Mouse (Mus musculus) embryonic fibroblast, embryonic 13.5 days (primary cell): Measurements from ENCODE around the gene Ddx39. TPM values are rescaled to one million over a fixed set of nuclear protein-coding genes. Genes with fewer than 3 reads are reported as not detected.

ENCODE experiments used
- H3K27ac ChIP-seq: 2 replicates; pipeline ENCODE4 v1.5.1; 2012; ENCODE audit warnings: low read length, control low read depth, inconsistent platforms; ENCODE audit not compliant: insufficient read depth
- H3K4me1 ChIP-seq: 2 replicates; pipeline ENCODE4 v1.6.1; 2011; ENCODE audit warnings: low read length; ENCODE audit not compliant: control insufficient read depth, insufficient read depth
- H3K4me3 ChIP-seq: 2 replicates; pipeline ENCODE4 v1.5.1; 2011; ENCODE audit warnings: mild to moderate bottlenecking, control low read depth, low read length; ENCODE audit not compliant: insufficient read depth
- CTCF ChIP-seq: IDR thresholded peaks from 2 replicates; pipeline ENCODE4 v1.5.1; 2011; ENCODE audit warnings: mild to moderate bottlenecking, control low read depth, low read length, moderate library complexity, borderline replicate concordance; ENCODE audit not compliant: insufficient read depth
- POLR2A ChIP-seq: IDR thresholded peaks from 2 replicates; pipeline ENCODE4 v1.6.1; 2011; ENCODE audit warnings: low read depth, mild to moderate bottlenecking, control low read depth, low read length, moderate library complexity
- polyA plus RNA-seq: library from polyadenylated mRNA; stranded (reverse); fragments of >200 nt; gene quantifications from 2 replicates; pipeline ENCODE4 v1.2.4, GENCODE M21; 2011; ENCODE audit warnings: low read depth; ENCODE audit not compliant: missing spikeins, insufficient read length

The Ddx39 gene
- polyA plus RNA-seq = 64.2 and 70.2 TPM in 2 replicates

- TF ChIP-seq CTCF (no peak), POLR2A (peak; percentile 74)
- Histone ChIP-seq H3K4me3 (peak within 1 kb of the TSS; percentile 97), H3K4me1 (no peaks in the 10 kb centered on the region), H3K27ac (peak within 1 kb of the TSS; percentile 96)
Observed at GRCm38 (mm10) chr8:83715031-83715690, at the start of gene Ddx39. Gene Ddx39, plus strand, starts transcription at chr8:83715177.

- H3K27ac ChIP-seq = peak within 1 kb of the TSS; percentile 45
- peaks cover 4% of the 10 kb centered on the region for H3K4me1 ChIP-seq
- no peak within 1 kb of the TSS for H3K4me3 ChIP-seq
- no peak for TF ChIP-seq POLR2A
Observed at GRCm38 (mm10) chr8:83665969-83666865, 48.8 kb upstream of the Ddx39 start, which contains the start of gene Ptger1. Gene Ptger1, plus strand, starts transcription at chr8:83666678.

- TF ChIP-seq CTCF (no peak), POLR2A (peak; percentile 33; the same call in 1 of the 2 replicates)
- peak overlapping the region; percentile 39 for H3K27ac ChIP-seq
- H3K4me1 ChIP-seq = peaks cover 4% of the 10 kb centered on the region
- H3K4me3 ChIP-seq = no peak overlapping the region
Observed at GRCm38 (mm10) chr8:83666866-83667234, 48.1 kb upstream of the Ddx39 start.

GRCm38 (mm10) chr8:83667526-83667925, 47.5 kb upstream of the Ddx39 start:
- no peak overlapping the region for H3K27ac ChIP-seq
- H3K4me1 ChIP-seq = peaks cover 4% of the 10 kb centered on the region
- no peak for TF ChIP-seq POLR2A
- no peak for TF ChIP-seq CTCF
- H3K4me3 ChIP-seq = no peak overlapping the region

- Histone ChIP-seq H3K4me1 (peaks cover 4% of the 10 kb centered on the region), H3K27ac (no peak overlapping the region), H3K4me3 (no peak overlapping the region)
- TF ChIP-seq POLR2A = no peak
- peak; percentile 84 for TF ChIP-seq CTCF
Observed at GRCm38 (mm10) chr8:83668010-83668916, 46.7 kb upstream of the Ddx39 start.

- Histone ChIP-seq H3K4me1 (peaks cover 4% of the 10 kb centered on the region), H3K27ac (no peak overlapping the region), H3K4me3 (no peak overlapping the region)
- no peak for TF ChIP-seq POLR2A
- TF ChIP-seq CTCF = no peak
Observed at GRCm38 (mm10) chr8:83669013-83669412, 46.0 kb upstream of the Ddx39 start.

- Histone ChIP-seq H3K4me3 (no peak overlapping the region), H3K4me1 (no peaks in the 10 kb centered on the region), H3K27ac (no peak overlapping the region)
- TF ChIP-seq CTCF = no peak
- TF ChIP-seq POLR2A = no peak
Observed at GRCm38 (mm10) chr8:83672936-83673335, 42.0 kb upstream of the Ddx39 start.

GRCm38 (mm10) chr8:83674497-83674896, 40.5 kb upstream of the Ddx39 start:
- no peak overlapping the region for H3K4me3 ChIP-seq
- no peak overlapping the region for H3K27ac ChIP-seq
- TF ChIP-seq CTCF (no peak), POLR2A (no peak)
- no peaks in the 10 kb centered on the region for H3K4me1 ChIP-seq

- H3K4me1 ChIP-seq = no peaks in the 10 kb centered on the region
- H3K27ac ChIP-seq = no peak overlapping the region
- no peak for TF ChIP-seq CTCF
- no peak for TF ChIP-seq POLR2A
- H3K4me3 ChIP-seq = no peak overlapping the region
Observed at GRCm38 (mm10) chr8:83679866-83680265, 35.1 kb upstream of the Ddx39 start.

GRCm38 (mm10) chr8:83680603-83681002, 34.4 kb upstream of the Ddx39 start:
- Histone ChIP-seq H3K27ac (no peak overlapping the region), H3K4me1 (no peaks in the 10 kb centered on the region), H3K4me3 (no peak overlapping the region)
- no peak for TF ChIP-seq POLR2A
- no peak for TF ChIP-seq CTCF
